Mouse (Mus musculus): ENCODE results near the gene Larp7.

Gene Larp7

GRCm38 (mm10) chr3:127552973-127553719 is at the start of gene Larp7, which contains the start of gene Zgrf1:
Gene Larp7 (minus strand): TSS chr3:127553349.
Gene Zgrf1 (plus strand): TSS chr3:127553489.
- peak; percentile 99 for DNase-seq

- no peak for DNase-seq
Observed at GRCm38 (mm10) chr3:127597136-127597535, 44.0 kb upstream of the Larp7 start.

- DNase-seq: peak; percentile 81
Observed at GRCm38 (mm10) chr3:127572557-127572956, 19.4 kb upstream of the Larp7 start.

GRCm38 (mm10) chr3:127565129-127565528 is 12.0 kb upstream of the Larp7 start:
- DNase-seq: no peak

- no peak for DNase-seq
Observed at GRCm38 (mm10) chr3:127562974-127563373, 9.8 kb upstream of the Larp7 start.

- peak; percentile 5 for DNase-seq
Observed at GRCm38 (mm10) chr3:127558201-127558600, 5.1 kb upstream of the Larp7 start.

GRCm38 (mm10) chr3:127554723-127555122 is 1.6 kb upstream of the Larp7 start:
- DNase-seq: peak; percentile 38

- no peak for DNase-seq
Observed at GRCm38 (mm10) chr3:127553720-127554043, 533 bp upstream of the Larp7 start.

GRCm38 (mm10) chr3:127552434-127552972 is 646 bp downstream of the Larp7 start:
- DNase-seq: no peak

- DNase-seq: peak; percentile 46
Observed at GRCm38 (mm10) chr3:127547882-127548281, 5.3 kb downstream of the Larp7 start.

- no peak for DNase-seq
Observed at GRCm38 (mm10) chr3:127544610-127545121, 8.5 kb downstream of the Larp7 start.

- no peak for DNase-seq
Observed at GRCm38 (mm10) chr3:127543976-127544375, 9.2 kb downstream of the Larp7 start.

GRCm38 (mm10) chr3:127539193-127539592 is 14.0 kb downstream of the Larp7 start:
- no peak for DNase-seq

- no peak for DNase-seq
Observed at GRCm38 (mm10) chr3:127530293-127530692, 22.9 kb downstream of the Larp7 start.

GRCm38 (mm10) chr3:127529824-127530223 is 23.3 kb downstream of the Larp7 start:
- DNase-seq: no peak

- no peak for DNase-seq
Observed at GRCm38 (mm10) chr3:127529210-127529609, 23.9 kb downstream of the Larp7 start.

GRCm38 (mm10) chr3:127527465-127528034 is 25.6 kb downstream of the Larp7 start:
- DNase-seq: no peak

- no peak for DNase-seq
Observed at GRCm38 (mm10) chr3:127525188-127525819, 27.8 kb downstream of the Larp7 start.

- no peak for DNase-seq
Observed at GRCm38 (mm10) chr3:127521156-127521555, 32.0 kb downstream of the Larp7 start.

GRCm38 (mm10) chr3:127520300-127520699 is 32.8 kb downstream of the Larp7 start:
- no peak for DNase-seq

- peak; percentile 83 for DNase-seq
Observed at GRCm38 (mm10) chr3:127515251-127515650, 37.9 kb downstream of the Larp7 start.

GRCm38 (mm10) chr3:127513699-127514098 is 39.5 kb downstream of the Larp7 start:
- no peak for DNase-seq

- no peak for DNase-seq
Observed at GRCm38 (mm10) chr3:127512794-127513335, 40.3 kb downstream of the Larp7 start.
